Comparison of ENCODE assay signal across 26 mouse cellular contexts in genomic region chr11:40446846-40447245, GRCm38 (mm10).
"Had no signal": no experiment of that assay in that cellular context is flagged by ENCODE, and none has a peak within 500 bp of the region (broad histone marks: within the 10 kb centered on the region; RNA-seq: fewer than 3 reads in every experiment).

No protein-coding gene starts in this region.

- ATAC-seq: hindbrain, embryonic 16.5 days; inflammation-experienced regulatory T-cells, adult 6 months; intestine, embryonic 15.5 days; liver, embryonic 12.5 days had no signal

- H3K36me3 ChIP-seq: heart, embryonic 10.5 days; heart, embryonic 12.5 days; hindbrain, embryonic 10.5 days; hindbrain, embryonic 12.5 days; intestine, embryonic 15.5 days; limb, embryonic 13.5 days; limb, embryonic 15.5 days; liver, embryonic 12.5 days had no signal

- H3K9ac ChIP-seq: heart, embryonic 12.5 days; hindbrain, embryonic 12.5 days; hindbrain, embryonic 14.5 days; intestine, embryonic 15.5 days; limb, embryonic 13.5 days; limb, embryonic 15.5 days; liver, embryonic 12.5 days; liver, embryonic 14.5 days had no signal

- H3K9me3 ChIP-seq: heart, embryonic 10.5 days; heart, embryonic 12.5 days; hindbrain, embryonic 10.5 days; hindbrain, embryonic 12.5 days; intestine, embryonic 15.5 days; limb, embryonic 13.5 days; limb, embryonic 15.5 days; liver, embryonic 12.5 days had no signal

- H3K4me2 ChIP-seq: heart, embryonic 12.5 days; hindbrain, embryonic 12.5 days; hindbrain, embryonic 14.5 days; intestine, embryonic 15.5 days; limb, embryonic 13.5 days; limb, embryonic 15.5 days; liver, embryonic 12.5 days had no signal

- DNase-seq: gastrocnemius, adult 2 months; gastrocnemius, postnatal 10 days; gastrocnemius, postnatal 25 days; heart, adult 18-20 months; heart, postnatal 10 days; heart, postnatal 4 days; kidney, adult 11 months; kidney, adult 8-10 months; kidney, postnatal 14 days; kidney, postnatal 36 days; layer of hippocampus, adult 9-11 months; layer of hippocampus, postnatal 36 days; left cerebral cortex, postnatal 4 days had no signal

- H3K27me3 ChIP-seq: heart, embryonic 12.5 days; hindbrain, embryonic 12.5 days; intestine, embryonic 15.5 days; limb, embryonic 13.5 days; limb, embryonic 15.5 days; liver, embryonic 12.5 days had no signal

- H3K4me3 ChIP-seq: gastrocnemius, adult 2 months; heart, embryonic 10.5 days; heart, embryonic 12.5 days; hindbrain, embryonic 10.5 days; hindbrain, embryonic 12.5 days; intestine, embryonic 15.5 days; limb, embryonic 13.5 days; limb, embryonic 15.5 days; liver, embryonic 12.5 days had no signal

- H3K27ac ChIP-seq: gastrocnemius, adult 2 months; heart, embryonic 10.5 days; hindbrain, embryonic 10.5 days; hindbrain, embryonic 12.5 days; hindbrain, embryonic 14.5 days; intestine, embryonic 15.5 days; kidney, postnatal 0 days; limb, embryonic 13.5 days; limb, embryonic 15.5 days; liver, embryonic 12.5 days; liver, embryonic 14.5 days had no signal

- H3K4me1 ChIP-seq: heart, embryonic 10.5 days; heart, embryonic 12.5 days; hindbrain, embryonic 10.5 days; hindbrain, embryonic 12.5 days; intestine, embryonic 15.5 days; limb, embryonic 13.5 days; limb, embryonic 15.5 days; liver, embryonic 12.5 days had no signal
